Mouse (Mus musculus) cerebellum, adult (tissue): Measurements from ENCODE around the gene Slc39a11.

ENCODE experiments used
- ATAC-seq: cut with Nextera tagmentation; 2 replicates; pipeline ENCODE4 v1.9.2; 2017; ENCODE audit warnings: mild to moderate bottlenecking, moderate library complexity, mixed read lengths; ENCODE audit not compliant: insufficient number of reproducible peaks, low FRiP score, low TSS enrichment

Gene Slc39a11

GRCm38 (mm10) chr11:113425454-113425853 lies 224.4 kb downstream of the Slc39a11 start:
- no peak for ATAC-seq

GRCm38 (mm10) chr11:113424765-113425164 lies 225.1 kb downstream of the Slc39a11 start:
- ATAC-seq = no peak

- ATAC-seq = no peak
These were observed 227.3 kb downstream of the Slc39a11 start for GRCm38 (mm10) chr11:113422598-113422997.

- no peak for ATAC-seq
These were observed 230.8 kb downstream of the Slc39a11 start for GRCm38 (mm10) chr11:113418921-113419655.

- no peak for ATAC-seq
These were observed 231.9 kb downstream of the Slc39a11 start for GRCm38 (mm10) chr11:113417948-113418347.

GRCm38 (mm10) chr11:113412545-113412944 lies 237.3 kb downstream of the Slc39a11 start:
- ATAC-seq = no peak

- ATAC-seq = no peak
These were observed 238.1 kb downstream of the Slc39a11 start for GRCm38 (mm10) chr11:113411798-113412197.

- no peak for ATAC-seq
These were observed 240.8 kb downstream of the Slc39a11 start for GRCm38 (mm10) chr11:113409121-113409520.

GRCm38 (mm10) chr11:113407474-113407873 lies 242.4 kb downstream of the Slc39a11 start:
- ATAC-seq = no peak

- ATAC-seq = no peak
These were observed 249.0 kb downstream of the Slc39a11 start for GRCm38 (mm10) chr11:113400868-113401267.

- no peak for ATAC-seq
These were observed 250.3 kb downstream of the Slc39a11 start for GRCm38 (mm10) chr11:113399601-113400000.

- no peak for ATAC-seq
These were observed 252.5 kb downstream of the Slc39a11 start for GRCm38 (mm10) chr11:113397394-113397793.

GRCm38 (mm10) chr11:113393366-113394150 lies 256.3 kb downstream of the Slc39a11 start:
- ATAC-seq = no peak

- no peak for ATAC-seq
These were observed 258.2 kb downstream of the Slc39a11 start for GRCm38 (mm10) chr11:113391664-113392063.

- ATAC-seq = no peak
These were observed 260.2 kb downstream of the Slc39a11 start for GRCm38 (mm10) chr11:113389637-113390036.

- ATAC-seq = no peak
These were observed 267.0 kb downstream of the Slc39a11 start for GRCm38 (mm10) chr11:113382674-113383571.

GRCm38 (mm10) chr11:113381550-113381949 lies 268.3 kb downstream of the Slc39a11 start:
- ATAC-seq = no peak

- ATAC-seq = no peak
These were observed 271.0 kb downstream of the Slc39a11 start for GRCm38 (mm10) chr11:113378867-113379266.

GRCm38 (mm10) chr11:113376066-113376465 lies 273.8 kb downstream of the Slc39a11 start:
- no peak for ATAC-seq

- no peak for ATAC-seq
These were observed 276.0 kb downstream of the Slc39a11 start for GRCm38 (mm10) chr11:113373926-113374325.

- ATAC-seq = no peak
These were observed 276.5 kb downstream of the Slc39a11 start for GRCm38 (mm10) chr11:113373331-113373730.
